ENCODE assay signal across 12 mouse cellular contexts in genomic region chr16:9242099-9242498, GRCm38 (mm10).
A peak's percentile ranks its signal among the peaks of the same experiment; 100 is the strongest.
DNase-seq lines count a peak whose midpoint lies in the region.
"Had no signal": no experiment of that assay in that cellular context is flagged by ENCODE, and none has a peak within 500 bp of the region (broad histone marks: within the 10 kb centered on the region; RNA-seq: fewer than 3 reads in every experiment).

No protein-coding gene starts in this region.

- peak; percentile 31 for DNase-seq in adrenal gland, adult 8-10 months
- DNase-seq in adrenal gland, adult 18-20 months (ENCODE audit: low spot score in 2 of 2), result no peak
- DNase-seq in 3134 (ENCODE audit: extremely low read depth, insufficient read length, low spot score) (peak; percentile 41), NIH3T3 (ENCODE audit: low read depth) (peak; percentile 61)
- DNase-seq in adrenal gland, postnatal 14 days, result peak; percentile 40
- no peak for DNase-seq in spleen, adult 18-20 months
- no peak for DNase-seq in heart, postnatal 10 days
- no peak for DNase-seq in ovary, adult 18-20 months (ENCODE audit: low spot score)
- DNase-seq: cerebellum, adult 18-20 months; embryo, embryonic 11 days; gastrocnemius, postnatal 36 days; kidney, adult 9 months had no signal

- intact Hi-C loops in heart, postnatal 10 days (cut with DNase I), result no loop called here

Comparison
In these comparisons a context has a peak if more than half of its experiments do, and no peak if none do; other contexts are left out.
1. DNase-seq: peak in adrenal gland, adult 8-10 months (single experiment), 3134 (single experiment), NIH3T3 (single experiment) and adrenal gland, postnatal 14 days (single experiment); none in adrenal gland, adult 18-20 months (0 of 2), spleen, adult 18-20 months (0 of 2), heart, postnatal 10 days (0 of 2) and ovary, adult 18-20 months (single experiment).